Mouse (Mus musculus) ZHBTc4 (cell line): ENCODE results near the gene Map4k1.
A peak's percentile ranks its signal among the peaks of the same experiment; 100 is the strongest.

ENCODE experiments used
- DNase-seq: peaks from one replicate; pipeline ENCODE4 v3.0.0-alpha.2; 2011; ENCODE audit warnings: low read depth, low spot score

The Map4k1 gene

GRCm38 (mm10) chr7:29026195-29026594 is 44.3 kb downstream of the Map4k1 start:
- no peak for DNase-seq

GRCm38 (mm10) chr7:29026811-29027210 is 45.0 kb downstream of the Map4k1 start:
- peak; percentile 90 for DNase-seq

- peak; percentile 53 for DNase-seq
Measured at GRCm38 (mm10) chr7:29028761-29029160, 46.9 kb downstream of the Map4k1 start.

DNA sequence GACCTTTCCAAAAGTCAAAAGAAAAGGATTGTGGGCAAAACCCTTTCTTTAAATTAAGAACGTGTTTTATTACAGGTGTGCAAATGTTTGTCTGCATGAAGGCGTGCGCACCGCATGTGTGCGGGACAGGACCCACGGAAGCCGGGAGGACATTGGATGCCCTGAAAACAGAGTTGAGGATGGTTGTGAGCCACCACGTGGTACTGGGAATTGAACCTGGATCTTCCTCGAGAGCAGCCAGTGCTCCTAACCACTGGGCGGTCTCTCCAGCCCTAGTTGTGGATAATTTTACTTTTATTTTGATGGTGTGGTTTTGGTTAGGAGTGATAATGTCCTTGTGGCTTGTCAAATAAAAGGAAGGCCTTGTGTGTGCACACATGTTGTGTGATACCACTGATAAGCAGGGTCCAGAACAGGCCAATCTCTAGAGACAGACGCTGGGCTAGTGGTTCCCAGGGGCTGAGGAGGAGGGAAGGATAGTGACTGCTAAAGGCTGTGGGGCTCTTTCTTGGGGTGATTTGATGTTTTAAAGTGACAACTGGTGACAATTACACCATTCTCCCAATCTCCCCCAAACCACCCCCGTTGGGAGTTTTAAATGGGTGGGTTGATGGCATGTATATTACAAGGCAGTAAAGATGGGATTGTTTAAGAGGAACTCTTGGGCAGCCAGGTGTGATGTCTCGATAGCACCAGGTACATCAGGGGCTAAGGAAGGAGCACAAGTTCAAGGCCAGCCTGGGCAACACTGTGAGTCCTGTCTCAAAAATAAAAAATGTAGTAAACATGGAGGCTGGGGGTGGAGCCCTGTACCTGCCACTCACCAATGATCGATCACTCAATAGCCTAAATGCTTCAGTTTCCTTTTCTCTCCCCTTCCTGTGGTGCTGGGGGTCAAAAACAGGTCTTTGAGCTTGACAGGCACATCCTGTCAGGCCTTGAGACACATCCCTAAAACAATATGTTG is 48.1 kb downstream of the Map4k1 start:
- no peak for DNase-seq

DNA sequence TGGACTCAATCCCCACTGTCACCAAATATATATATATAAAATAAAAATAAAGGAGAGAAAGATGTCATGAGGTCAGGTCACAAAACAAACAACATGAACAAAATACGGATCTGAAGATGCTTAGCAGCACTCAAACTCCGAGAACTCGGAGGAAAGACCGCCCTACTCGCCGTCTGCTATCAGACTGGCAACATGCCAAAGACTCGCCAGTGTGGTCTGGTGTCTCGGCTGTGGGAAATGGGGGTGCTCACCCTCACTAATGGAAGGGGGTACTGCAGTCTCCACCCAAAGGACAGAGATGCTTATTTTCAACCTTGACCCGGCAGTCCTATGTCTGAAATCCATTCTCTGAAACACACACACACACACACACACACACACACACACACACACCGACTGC is 49.8 kb downstream of the Map4k1 start:
- DNase-seq: no peak

- DNase-seq: peak; percentile 77
Measured at GRCm38 (mm10) chr7:29032685-29033084, 50.8 kb downstream of the Map4k1 start.

DNA sequence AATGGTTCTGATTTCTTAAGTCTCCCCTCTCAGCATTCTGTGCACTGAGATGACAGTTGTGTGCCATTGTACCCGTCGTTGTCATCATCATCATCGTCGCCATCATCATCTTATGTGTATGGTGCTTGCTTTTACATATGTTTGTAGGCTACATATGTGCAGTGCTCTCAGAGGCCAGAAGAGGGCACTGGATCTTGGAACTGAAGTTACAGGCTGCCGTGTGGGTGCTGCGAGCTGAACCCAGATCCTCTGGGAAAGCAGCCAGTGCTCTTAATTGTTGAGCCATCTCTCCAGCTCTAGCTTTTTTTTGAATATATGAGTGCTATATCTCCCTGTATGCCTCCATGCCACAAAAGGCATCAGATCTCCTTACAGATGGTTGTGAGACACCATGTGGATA is 55.4 kb downstream of the Map4k1 start:
- peak; percentile 79 for DNase-seq

GRCm38 (mm10) chr7:29039604-29039984 is 57.7 kb downstream of the Map4k1 start:
- DNase-seq: peak; percentile 93

- DNase-seq: peak; percentile 72
Measured at GRCm38 (mm10) chr7:29039985-29040661, 58.3 kb downstream of the Map4k1 start.

- DNase-seq: peak; percentile 39
Measured at GRCm38 (mm10) chr7:29041194-29041593, 59.3 kb downstream of the Map4k1 start.

GRCm38 (mm10) chr7:29043016-29043673 is 61.3 kb downstream of the Map4k1 start:
- no peak for DNase-seq

DNA sequence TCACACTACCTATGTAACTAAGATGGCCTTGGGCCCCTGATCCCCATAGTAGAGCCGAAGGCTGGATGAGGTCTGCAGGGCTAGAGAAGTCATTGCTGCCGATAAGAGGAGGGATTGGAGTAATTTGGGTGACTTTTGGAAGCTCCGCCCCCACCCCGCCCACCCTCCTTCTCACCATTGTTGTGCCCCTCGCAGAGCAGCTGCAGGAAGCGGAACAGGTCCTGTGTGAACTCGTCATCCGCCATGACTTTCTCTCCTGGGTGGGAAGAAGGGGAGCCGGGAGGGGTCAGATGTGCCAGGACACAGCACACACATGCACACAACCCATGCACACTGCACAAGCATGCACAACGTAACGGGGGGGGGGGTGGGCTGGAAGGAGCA is 61.8 kb downstream of the Map4k1 start:
- DNase-seq: peak; percentile 58

DNA sequence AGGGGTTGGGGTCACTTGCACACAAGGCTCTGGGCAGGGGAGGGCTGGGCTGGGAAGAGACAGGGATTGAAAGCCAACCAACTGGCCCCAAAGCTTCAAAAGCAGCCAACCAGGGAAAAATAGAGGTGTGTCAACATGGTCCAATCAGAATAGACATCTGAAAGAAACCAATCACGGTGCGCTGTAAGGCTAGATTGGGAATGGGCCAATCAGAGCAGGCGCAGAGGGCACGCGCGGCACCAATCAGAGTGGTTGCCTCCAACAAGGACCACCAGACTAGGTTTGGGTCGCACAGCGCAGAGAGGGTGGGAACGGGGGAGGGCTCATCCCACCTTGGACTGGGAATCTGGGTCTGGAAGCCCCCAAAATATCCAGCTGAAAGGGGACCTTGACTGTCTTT is 62.5 kb downstream of the Map4k1 start:
- DNase-seq: peak; percentile 82

DNA sequence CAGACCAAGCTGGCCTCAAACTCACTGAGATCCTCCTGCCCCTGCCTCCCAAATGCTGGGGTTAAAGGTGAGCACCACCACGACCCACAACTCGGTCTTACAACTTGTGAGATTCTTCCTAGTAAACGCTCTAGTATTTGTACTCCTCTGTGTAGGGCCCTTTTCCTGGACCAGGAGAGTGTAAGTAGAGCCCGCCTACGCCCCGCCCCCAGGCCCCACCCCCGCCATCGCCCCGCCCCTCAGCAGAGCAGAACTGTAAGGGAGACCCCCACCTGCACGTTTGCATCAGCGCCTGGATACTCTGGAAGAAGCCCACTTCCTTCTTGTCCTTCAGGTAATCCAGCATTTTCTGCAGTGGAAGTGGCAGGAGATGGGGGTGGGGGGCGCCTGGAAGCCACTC is 64.7 kb downstream of the Map4k1 start:
- peak; percentile 37 for DNase-seq

DNA sequence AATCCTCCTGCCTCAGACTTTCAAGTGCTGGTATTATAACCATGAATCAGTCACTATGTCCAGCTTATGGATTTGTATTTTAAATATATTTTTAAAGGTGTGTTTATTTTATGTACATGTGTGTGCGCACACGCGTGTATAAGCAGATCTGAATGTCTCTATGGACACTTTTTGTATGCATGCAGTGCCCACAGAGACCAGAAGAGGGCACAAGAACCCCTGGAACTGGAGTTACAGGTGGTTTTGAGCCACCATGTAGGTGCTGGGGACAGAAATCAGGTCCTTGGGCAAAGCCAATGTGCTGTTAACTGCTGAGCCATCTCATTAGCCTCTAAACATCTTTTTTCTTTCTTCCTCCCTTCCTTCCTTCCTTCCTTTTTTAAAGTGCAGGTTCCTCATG is 66.2 kb downstream of the Map4k1 start:
- peak; percentile 53 for DNase-seq

- DNase-seq: no peak
Measured at GRCm38 (mm10) chr7:29048615-29049014, 66.8 kb downstream of the Map4k1 start.

DNA sequence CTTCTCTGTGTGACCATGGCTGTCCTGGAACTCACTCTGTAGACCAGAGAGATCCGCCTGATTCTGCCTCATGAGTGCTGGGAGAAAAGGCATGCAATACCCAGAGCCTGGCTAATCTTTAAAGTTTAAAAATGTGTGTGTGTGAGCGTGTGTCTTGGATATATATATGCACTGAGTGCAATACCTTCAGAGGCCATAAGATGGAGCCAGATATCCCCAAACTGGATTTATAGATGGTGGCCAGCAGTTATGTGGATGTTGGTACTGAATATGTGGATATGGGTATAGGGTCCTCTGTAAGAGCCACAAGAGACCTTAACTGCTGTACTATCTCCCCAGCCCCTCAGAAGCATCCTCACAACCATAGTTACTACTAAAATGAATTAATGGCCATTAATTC is 68.9 kb downstream of the Map4k1 start:
- DNase-seq: peak; percentile 69

GRCm38 (mm10) chr7:29052821-29053220 is 71.0 kb downstream of the Map4k1 start:
- DNase-seq: peak; percentile 77
